Mouse (Mus musculus): ENCODE results near the gene Ttc17. TPM values are rescaled to one million over a fixed set of nuclear protein-coding genes. Genes with fewer than 3 reads are reported as not detected.
"Not testable (repeated sequence)": the region's sequence is repeated elsewhere in the genome, so short reads cannot be mapped to it uniquely, and the experiment has no call there.

Gene Ttc17
- polyA plus RNA-seq, 1 experiment from 2014 or later: 13.7 TPM

- WGBS: 82% methylated on average over 7 of the region's 7 CpGs
- Histone ChIP-seq H3K4me2 (ENCODE audit: low read length) (no peak overlapping the region), H3K27ac (no peak overlapping the region), H3K4me1 (replicated peaks; ENCODE audit: insufficient read depth, low read length) (no peaks in the 10 kb centered on the region), H3K9ac (ENCODE audit: low read depth, low read length) (no peak overlapping the region), H3K27me3 (ENCODE audit: insufficient read depth, low read length) (no peaks in the 10 kb centered on the region), H3K4me3 (replicated peaks; ENCODE audit: low read depth, low read length) (no peak overlapping the region), H3K9me3 (replicated peaks; ENCODE audit: low read length) (no peaks in the 10 kb centered on the region), H3K36me3 (ENCODE audit: insufficient read depth, low read length) (no peaks in the 10 kb centered on the region)
- no peak for ATAC-seq (replicated peaks; ENCODE audit: low FRiP score, low read depth)
- TF ChIP-seq CTCF (IDR thresholded peaks at IDR 0.05; ENCODE audit: low read depth): no peak
- DNase-seq (ENCODE audit: low spot score): no peak
These were observed 4.4 kb downstream of the Ttc17 start for GRCm38 (mm10) chr2:94402096-94402495.

- TF ChIP-seq CTCF (IDR thresholded peaks at IDR 0.05; ENCODE audit: low read depth): no peak
- Histone ChIP-seq H3K4me3 (replicated peaks; ENCODE audit: low read depth, low read length) (no peak overlapping the region), H3K4me2 (ENCODE audit: low read length) (no peak overlapping the region), H3K36me3 (ENCODE audit: insufficient read depth, low read length) (no peaks in the 10 kb centered on the region), H3K9ac (ENCODE audit: low read depth, low read length) (no peak overlapping the region), H3K4me1 (replicated peaks; ENCODE audit: insufficient read depth, low read length) (no peaks in the 10 kb centered on the region), H3K9me3 (replicated peaks; ENCODE audit: low read length) (no peaks in the 10 kb centered on the region), H3K27ac (no peak overlapping the region), H3K27me3 (ENCODE audit: insufficient read depth, low read length) (no peaks in the 10 kb centered on the region)
- DNase-seq (ENCODE audit: low spot score): no peak
- WGBS: 76% methylated on average over 3 of the region's 3 CpGs
- ATAC-seq (replicated peaks; ENCODE audit: low FRiP score, low read depth): no peak
These were observed 5.5 kb downstream of the Ttc17 start for GRCm38 (mm10) chr2:94401006-94401405.

GRCm38 (mm10) chr2:94398138-94398970 lies 8.1 kb downstream of the Ttc17 start:
- H3K4me3 ChIP-seq (replicated peaks; ENCODE audit: low read depth, low read length): no peak overlapping the region
- DNase-seq (ENCODE audit: low spot score) (no peak), ATAC-seq (replicated peaks; ENCODE audit: low FRiP score, low read depth) (no peak)
- TF ChIP-seq CTCF (IDR thresholded peaks at IDR 0.05; ENCODE audit: low read depth): no peak
- no peaks in the 10 kb centered on the region for H3K36me3 ChIP-seq (ENCODE audit: insufficient read depth, low read length)
- no peaks in the 10 kb centered on the region for H3K27me3 ChIP-seq (ENCODE audit: insufficient read depth, low read length)
- H3K4me1 ChIP-seq (replicated peaks; ENCODE audit: insufficient read depth, low read length): no peaks in the 10 kb centered on the region
- 52% methylated on average over 8 of the region's 8 CpGs for WGBS
- H3K9me3 ChIP-seq (replicated peaks; ENCODE audit: low read length): no peaks in the 10 kb centered on the region
- H3K4me2 ChIP-seq (ENCODE audit: low read length): no peak overlapping the region
- H3K27ac ChIP-seq: no peak overlapping the region
- H3K9ac ChIP-seq (ENCODE audit: low read depth, low read length): no peak overlapping the region

GRCm38 (mm10) chr2:94397453-94397852 lies 9.0 kb downstream of the Ttc17 start:
- Histone ChIP-seq H3K9ac (ENCODE audit: low read depth, low read length) (no peak overlapping the region), H3K4me3 (replicated peaks; ENCODE audit: low read depth, low read length) (no peak overlapping the region), H3K4me2 (ENCODE audit: low read length) (no peak overlapping the region), H3K9me3 (replicated peaks; ENCODE audit: low read length) (no peaks in the 10 kb centered on the region), H3K36me3 (ENCODE audit: insufficient read depth, low read length) (no peaks in the 10 kb centered on the region), H3K27me3 (ENCODE audit: insufficient read depth, low read length) (no peaks in the 10 kb centered on the region), H3K4me1 (replicated peaks; ENCODE audit: insufficient read depth, low read length) (no peaks in the 10 kb centered on the region), H3K27ac (no peak overlapping the region)
- no peak for DNase-seq (ENCODE audit: low spot score)
- ATAC-seq (replicated peaks; ENCODE audit: low FRiP score, low read depth): no peak
- 80% methylated on average over 5 of the region's 5 CpGs for WGBS
- no peak for TF ChIP-seq CTCF (IDR thresholded peaks at IDR 0.05; ENCODE audit: low read depth)

- Histone ChIP-seq H3K27ac (no peak overlapping the region), H3K4me1 (replicated peaks; ENCODE audit: insufficient read depth, low read length) (no peaks in the 10 kb centered on the region), H3K9me3 (replicated peaks; ENCODE audit: low read length) (no peaks in the 10 kb centered on the region), H3K27me3 (ENCODE audit: insufficient read depth, low read length) (no peaks in the 10 kb centered on the region), H3K36me3 (ENCODE audit: insufficient read depth, low read length) (no peaks in the 10 kb centered on the region), H3K4me3 (replicated peaks; ENCODE audit: low read depth, low read length) (no peak overlapping the region), H3K9ac (ENCODE audit: low read depth, low read length) (no peak overlapping the region), H3K4me2 (ENCODE audit: low read length) (no peak overlapping the region)
- ATAC-seq (replicated peaks; ENCODE audit: low FRiP score, low read depth) (no peak), DNase-seq (ENCODE audit: low spot score) (no peak)
- TF ChIP-seq CTCF (IDR thresholded peaks at IDR 0.05; ENCODE audit: low read depth): no peak
- 81% methylated on average over 5 of the region's 5 CpGs for WGBS
These were observed 10.2 kb downstream of the Ttc17 start for GRCm38 (mm10) chr2:94396325-94396724.

GRCm38 (mm10) chr2:94391127-94391526 lies 15.4 kb downstream of the Ttc17 start:
- 90% methylated on average over 12 of the region's 12 CpGs for WGBS
- H3K9me3 ChIP-seq (replicated peaks; ENCODE audit: low read length); H3K9ac ChIP-seq (ENCODE audit: low read depth, low read length); H3K4me2 ChIP-seq (ENCODE audit: low read length); H3K36me3 ChIP-seq (ENCODE audit: insufficient read depth, low read length); H3K27me3 ChIP-seq (ENCODE audit: insufficient read depth, low read length); ATAC-seq (replicated peaks; ENCODE audit: low FRiP score, low read depth); DNase-seq (ENCODE audit: low spot score); H3K4me3 ChIP-seq (replicated peaks; ENCODE audit: low read depth, low read length); H3K27ac ChIP-seq; H3K4me1 ChIP-seq (replicated peaks; ENCODE audit: insufficient read depth, low read length): not testable (repeated sequence)
